Mouse (Mus musculus) heart, postnatal 0 days (tissue): ENCODE data around the gene Ctss. TPM values are rescaled to one million over a fixed set of nuclear protein-coding genes. Genes with fewer than 3 reads are reported as not detected.

Source experiments
- ATAC-seq: fragments of 200-750 bp; cut with Nextera tagmentation; 2 replicates; pipeline ENCODE4 v1.8.0; 2017; ENCODE audit warnings: low read depth, moderate number of reproducible peaks, moderate library complexity; ENCODE audit not compliant: insufficient read depth
- DNase-seq: peaks from one replicate; pipeline ENCODE4 v3.0.0-alpha.2; 2016; ENCODE audit warnings: low spot score
- H3K27ac ChIP-seq: fragments of 300-500 bp; sonication (generic); 2 replicates; pipeline ENCODE4 v1.5.1; 2014; ENCODE audit warnings: low read depth, mild to moderate bottlenecking
- H3K27me3 ChIP-seq: fragments of 300-500 bp; sonication (generic); 2 replicates; pipeline ENCODE4 v1.6.1; 2014; ENCODE audit warnings: low read length, mixed read lengths; ENCODE audit not compliant: control insufficient read depth, insufficient read depth
- H3K36me3 ChIP-seq: fragments of 300-500 bp; sonication (generic); replicated peaks from 2 replicates; pipeline ENCODE4 v1.6.1; 2014; ENCODE audit warnings: low read length, mixed read lengths; ENCODE audit not compliant: control insufficient read depth, insufficient read depth
- H3K4me1 ChIP-seq: fragments of 300-500 bp; sonication (generic); 2 replicates; pipeline ENCODE4 v1.6.1; 2014; ENCODE audit warnings: antibody characterized with exemption; ENCODE audit not compliant: control insufficient read depth, insufficient read depth
- H3K4me2 ChIP-seq: fragments of 300-500 bp; sonication (generic); 2 replicates; pipeline ENCODE4 v1.6.1; 2014; ENCODE audit warnings: low read depth, mild to moderate bottlenecking, low read length, moderate library complexity
- H3K4me3 ChIP-seq: fragments of 300-500 bp; sonication (generic); 2 replicates; pipeline ENCODE4 v1.5.1; 2014; ENCODE audit warnings: low read depth, low read length
- H3K9ac ChIP-seq: fragments of 300-500 bp; sonication (generic); replicated peaks from 2 replicates; pipeline ENCODE4 v1.6.1; 2014; ENCODE audit warnings: low read depth, low read length, mixed read lengths
- H3K9me3 ChIP-seq: fragments of 300-500 bp; sonication (generic); replicated peaks from 2 replicates; pipeline ENCODE4 v1.6.1; 2016; ENCODE audit warnings: low read length; ENCODE audit not compliant: control insufficient read depth
- CTCF ChIP-seq: IDR thresholded peaks from 2 replicates; pipeline ENCODE4 v1.5.1; 2016; ENCODE audit warnings: antibody characterized with exemption, control low read depth, low read depth
- EP300 ChIP-seq: IDR thresholded peaks from 2 replicates; pipeline ENCODE4 v1.6.1; 2016; ENCODE audit warnings: antibody characterized with exemption, low read depth
- WGBS: fragments of 180-500 bp; shearing (Covaris S2); extraction: QIAGEN DNeasy Blood & Tissue Kit; methylation state at CpG from one replicate; pipeline ENCODE4 v1.1.7; 2014; 5-methylcytosine and 5-hydroxymethylcytosine counted together
- polyA plus RNA-seq: library from polyadenylated mRNA; unstranded; fragments of >200 nt; fragmentation: Nextera tagmentation; extraction: Ambion mirVana; gene quantifications from 2 replicates; pipeline ENCODE4 v1.2.1, GENCODE M21; 2015
- total RNA-seq: library from RNA; depleted of rRNA; stranded (reverse); fragments of >200 nt; gene quantifications from 2 replicates; pipeline ENCODE4 v1.2.3, GENCODE M21; 2014; ENCODE audit warnings: low replicate concordance; rRNA removed

Gene Ctss
- total and polyA plus RNA-seq, 2 experiments from 2014 or later: 6.4 to 17.0 TPM

- Histone ChIP-seq H3K9ac (no peak overlapping the region), H3K4me3 (no peak overlapping the region), H3K27ac (no peak overlapping the region), H3K4me1 (no peaks in the 10 kb centered on the region), H3K36me3 (no peaks in the 10 kb centered on the region), H3K9me3 (no peaks in the 10 kb centered on the region), H3K27me3 (no peaks in the 10 kb centered on the region), H3K4me2 (no peak overlapping the region)
- WGBS: 85% methylated on average over 3 of the region's 3 CpGs
- no peak for DNase-seq
- TF ChIP-seq EP300: no peak
- ATAC-seq: no peak
Observed at GRCm38 (mm10) chr3:95569585-95569984, 43.0 kb downstream of the Ctss start.

- H3K4me2 ChIP-seq: peak overlapping the region; percentile 65
- ATAC-seq (no peak; the same call in 1 of the 2 replicates), DNase-seq (no peak)
- peak overlapping the region; percentile 72 for H3K4me3 ChIP-seq
- 0 out of 2 replicates have a peak, but pooled peaks cover 8% of the 10 kb centered on the region for H3K4me1 ChIP-seq
- H3K9me3 ChIP-seq: no peaks in the 10 kb centered on the region
- no peak overlapping the region for H3K9ac ChIP-seq
- peak overlapping the region; percentile 68 for H3K27ac ChIP-seq
- no peaks in the 10 kb centered on the region for H3K27me3 ChIP-seq
- no peak for TF ChIP-seq EP300
- no peak for TF ChIP-seq CTCF
- WGBS: 46% methylated on average over 8 of the region's 8 CpGs
- H3K36me3 ChIP-seq: peaks cover 9% of the 10 kb centered on the region
Observed at GRCm38 (mm10) chr3:95587754-95588603, 61.4 kb downstream of the Ctss start.

- ATAC-seq (peak; percentile 100), DNase-seq (peak; percentile 98)
- peak within 1 kb of the TSS; percentile 67 for H3K9ac ChIP-seq
- H3K4me1 ChIP-seq: 0 out of 2 replicates have a peak, but pooled peaks cover 8% of the 10 kb centered on the region
- TF ChIP-seq EP300: peak; percentile 52; the same call in 1 of the 2 replicates
- TF ChIP-seq CTCF: no peak
- H3K9me3 ChIP-seq: no peaks in the 10 kb centered on the region
- H3K36me3 ChIP-seq: peaks cover 16% of the 10 kb centered on the region
- H3K4me2 ChIP-seq: peak within 1 kb of the TSS; percentile 70
- H3K4me3 ChIP-seq: peak within 1 kb of the TSS; percentile 72
- no peaks in the 10 kb centered on the region for H3K27me3 ChIP-seq
- under 1% methylated on average over 12 of the region's 12 CpGs for WGBS
- H3K27ac ChIP-seq: peak within 1 kb of the TSS; percentile 68
Observed at GRCm38 (mm10) chr3:95588604-95589086, 62.1 kb downstream of the Ctss start, which contains the start of gene Golph3l. TSS of gene Golph3l (plus strand) at chr3:95588934.

GRCm38 (mm10) chr3:95598734-95599133, 72.1 kb downstream of the Ctss start:
- ATAC-seq: no peak
- Histone ChIP-seq H3K4me1 (no peaks in the 10 kb centered on the region), H3K36me3 (peaks cover 23% of the 10 kb centered on the region), H3K27me3 (no peaks in the 10 kb centered on the region), H3K4me2 (no peak overlapping the region), H3K4me3 (no peak overlapping the region), H3K9me3 (no peaks in the 10 kb centered on the region), H3K9ac (no peak overlapping the region), H3K27ac (no peak overlapping the region)
- no peak for DNase-seq
- TF ChIP-seq EP300 (no peak), CTCF (no peak)

- H3K27ac ChIP-seq: no peak overlapping the region
- no peaks in the 10 kb centered on the region for H3K27me3 ChIP-seq
- H3K4me1 ChIP-seq: no peaks in the 10 kb centered on the region
- no peak overlapping the region for H3K4me2 ChIP-seq
- no peak overlapping the region for H3K9ac ChIP-seq
- no peaks in the 10 kb centered on the region for H3K9me3 ChIP-seq
- H3K4me3 ChIP-seq: no peak overlapping the region
- peaks cover 1% of the 10 kb centered on the region; the same call in 1 of the 2 replicates for H3K36me3 ChIP-seq
- ATAC-seq: no peak
- no peak for TF ChIP-seq CTCF
- no peak for TF ChIP-seq EP300
- no peak for DNase-seq
- 89% methylated on average over 3 of the region's 3 CpGs for WGBS
Observed at GRCm38 (mm10) chr3:95601287-95601686, 74.7 kb downstream of the Ctss start.

Other genes starting within 250 kb of the Ctss start
- 28.0 and 64.4 TPM in 2 replicates for gene Mindy1, start 245.4 kb upstream of the Ctss start, total RNA-seq
- 27.8 and 28.4 TPM in 2 replicates for gene Mindy1, start 245.4 kb upstream of the Ctss start, polyA plus RNA-seq
- 28.6 and 35.6 TPM in 2 replicates for gene Prune1, start 244.7 kb upstream of the Ctss start, total RNA-seq
- 22.5 and 23.0 TPM in 2 replicates for gene Prune1, start 244.7 kb upstream of the Ctss start, polyA plus RNA-seq
- gene Anxa9, start 219.6 kb upstream of the Ctss start, total RNA-seq: 0.11 and 0.15 TPM in 2 replicates
- 0.49 and 0.67 TPM in 2 replicates for gene Anxa9, start 219.6 kb upstream of the Ctss start, polyA plus RNA-seq
- gene Cers2, start 212.0 kb upstream of the Ctss start, total RNA-seq: 108 and 126 TPM in 2 replicates
- 88.4 and 89.4 TPM in 2 replicates for gene Cers2, start 212.0 kb upstream of the Ctss start, polyA plus RNA-seq
- gene Setdb1, start 169.6 kb upstream of the Ctss start, total RNA-seq: 9.5 and 11.3 TPM in 2 replicates
- gene Setdb1, start 169.6 kb upstream of the Ctss start, polyA plus RNA-seq: 7.9 and 8.0 TPM in 2 replicates
- not detected in 2 replicates for gene 4930558C23Rik, start 123.9 kb upstream of the Ctss start, total RNA-seq
- gene 4930558C23Rik, start 123.9 kb upstream of the Ctss start, polyA plus RNA-seq: not detected in 2 replicates
- 20.6 and 22.4 TPM in 2 replicates for gene Arnt, start 92.4 kb upstream of the Ctss start, total RNA-seq
- 20.1 and 23.0 TPM in 2 replicates for gene Arnt, start 92.4 kb upstream of the Ctss start, polyA plus RNA-seq
- 5.4 and 11.6 TPM in 2 replicates for gene Ctsk, start 27.5 kb upstream of the Ctss start, total RNA-seq
- 18.9 and 19.7 TPM in 2 replicates for gene Ctsk, start 27.5 kb upstream of the Ctss start, polyA plus RNA-seq
- gene Hormad1, start 32.9 kb downstream of the Ctss start, total RNA-seq: not detected in 2 replicates
- gene Hormad1, start 32.9 kb downstream of the Ctss start, polyA plus RNA-seq: not detected in 2 replicates
- gene Golph3l, start 62.1 kb downstream of the Ctss start, total RNA-seq: 11.2 and 15.2 TPM in 2 replicates
- 18.0 and 21.0 TPM in 2 replicates for gene Golph3l, start 62.1 kb downstream of the Ctss start, polyA plus RNA-seq
- gene Ensa, start 98.2 kb downstream of the Ctss start, total RNA-seq: 43.3 and 49.6 TPM in 2 replicates
- 38.5 and 40.6 TPM in 2 replicates for gene Ensa, start 98.2 kb downstream of the Ctss start, polyA plus RNA-seq
- gene Mcl1, start 132.0 kb downstream of the Ctss start, total RNA-seq: 213 and 278 TPM in 2 replicates
- 50.1 and 51.9 TPM in 2 replicates for gene Mcl1, start 132.0 kb downstream of the Ctss start, polyA plus RNA-seq
- gene Adamtsl4, start 161.1 kb downstream of the Ctss start, total RNA-seq: 20.2 and 23.8 TPM in 2 replicates
- 7.5 and 11.2 TPM in 2 replicates for gene Adamtsl4, start 161.1 kb downstream of the Ctss start, polyA plus RNA-seq
- gene Ecm1, start 212.8 kb downstream of the Ctss start, total RNA-seq: 22.9 and 63.8 TPM in 2 replicates
- 55.8 and 59.6 TPM in 2 replicates for gene Ecm1, start 212.8 kb downstream of the Ctss start, polyA plus RNA-seq
- gene Tars2, start 233.4 kb downstream of the Ctss start, total RNA-seq: 43.5 and 47.1 TPM in 2 replicates
- gene Tars2, start 233.4 kb downstream of the Ctss start, polyA plus RNA-seq: 30.0 and 30.3 TPM in 2 replicates